Mouse (Mus musculus) kidney, postnatal 25 days (tissue): ENCODE measurements around the gene Ube2c.
"Not testable (repeated sequence)": the region's sequence is repeated elsewhere in the genome, so short reads cannot be mapped to it uniquely, and the experiment has no call there.

Experiments used
- DNase-seq, 2 experiments: peaks; one replicate each; pipeline ENCODE4 v3.0.0; 2021; ENCODE audit warnings: mixed read lengths in 2 of 2

Gene Ube2c

GRCm38 (mm10) chr2:164790451-164790850, 20.8 kb downstream of the Ube2c start:
- DNase-seq: peak in 1 of 2 experiments; percentile 65

DNA sequence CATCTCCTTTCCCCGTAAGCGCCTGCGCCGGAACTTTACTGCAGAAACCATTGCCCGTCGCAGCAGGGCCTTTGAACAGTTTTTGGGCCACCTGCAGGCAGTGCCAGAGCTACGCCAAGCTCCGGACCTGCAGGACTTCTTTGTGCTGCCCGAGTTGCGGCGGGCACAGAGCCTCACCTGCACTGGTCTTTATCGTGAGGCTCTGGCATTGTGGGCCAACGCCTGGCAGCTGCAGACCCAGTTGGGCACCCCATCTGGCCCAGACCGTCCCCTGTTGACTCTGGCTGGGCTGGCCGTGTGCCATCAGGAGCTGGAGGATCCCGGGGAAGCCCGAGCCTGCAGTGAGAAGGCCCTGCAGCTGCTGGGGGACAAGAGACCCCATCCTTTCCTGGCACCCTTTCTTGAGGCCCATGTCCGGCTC, 22.2 kb downstream of the Ube2c start:
- peak in 1 of 2 experiments; percentile 50 for DNase-seq

GRCm38 (mm10) chr2:164792400-164793190, 22.9 kb downstream of the Ube2c start:
- DNase-seq: peak in 1 of 2 experiments; percentile 33

- peak; percentile 77 for DNase-seq
These were observed 23.5 kb downstream of the Ube2c start for GRCm38 (mm10) chr2:164793236-164793635.

DNA sequence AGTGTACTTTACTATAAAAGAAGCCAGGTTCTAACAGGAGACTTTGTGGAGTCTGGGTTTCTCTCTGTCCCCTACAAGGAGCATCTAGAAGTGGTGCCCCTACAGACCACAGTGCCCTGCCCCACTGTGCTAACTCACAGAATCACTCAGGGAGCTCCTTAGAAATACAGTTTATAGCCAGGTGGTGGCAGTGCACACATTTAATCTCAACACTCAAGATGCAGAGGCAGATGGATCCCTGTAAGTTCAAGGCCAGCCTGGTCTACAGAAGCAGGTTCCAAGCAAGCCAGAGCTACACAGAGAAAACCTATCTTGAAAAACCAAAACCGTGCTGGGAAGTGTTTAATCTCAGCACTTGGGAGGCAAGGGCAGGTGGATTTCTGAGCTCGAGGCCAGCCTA, 24.1 kb downstream of the Ube2c start:
- DNase-seq: no peak

- DNase-seq: peak; percentile 91 to 96
These were observed 24.6 kb downstream of the Ube2c start for GRCm38 (mm10) chr2:164794293-164794692.

DNA sequence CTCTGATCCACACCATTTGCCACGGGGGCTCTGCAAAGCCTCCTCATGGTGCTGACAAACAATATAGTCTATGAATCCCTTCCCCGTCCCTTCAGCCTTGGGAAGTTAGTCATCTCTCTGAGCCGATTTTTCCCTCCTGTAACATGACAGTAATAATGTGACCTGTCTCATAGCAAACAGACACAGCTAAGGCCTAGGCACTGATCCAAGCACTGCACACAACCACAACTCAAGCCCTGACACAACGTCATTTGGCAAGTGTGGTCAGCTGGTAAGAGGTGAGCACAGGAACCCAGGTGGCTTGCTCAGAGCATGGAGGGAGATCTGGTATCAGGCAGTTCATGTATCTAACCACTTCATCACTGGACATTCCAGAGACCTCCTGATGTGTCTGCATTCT, 26.2 kb downstream of the Ube2c start:
- DNase-seq: no peak

- DNase-seq: not testable (repeated sequence)
These were observed 28.9 kb downstream of the Ube2c start for GRCm38 (mm10) chr2:164798554-164798953.

DNA sequence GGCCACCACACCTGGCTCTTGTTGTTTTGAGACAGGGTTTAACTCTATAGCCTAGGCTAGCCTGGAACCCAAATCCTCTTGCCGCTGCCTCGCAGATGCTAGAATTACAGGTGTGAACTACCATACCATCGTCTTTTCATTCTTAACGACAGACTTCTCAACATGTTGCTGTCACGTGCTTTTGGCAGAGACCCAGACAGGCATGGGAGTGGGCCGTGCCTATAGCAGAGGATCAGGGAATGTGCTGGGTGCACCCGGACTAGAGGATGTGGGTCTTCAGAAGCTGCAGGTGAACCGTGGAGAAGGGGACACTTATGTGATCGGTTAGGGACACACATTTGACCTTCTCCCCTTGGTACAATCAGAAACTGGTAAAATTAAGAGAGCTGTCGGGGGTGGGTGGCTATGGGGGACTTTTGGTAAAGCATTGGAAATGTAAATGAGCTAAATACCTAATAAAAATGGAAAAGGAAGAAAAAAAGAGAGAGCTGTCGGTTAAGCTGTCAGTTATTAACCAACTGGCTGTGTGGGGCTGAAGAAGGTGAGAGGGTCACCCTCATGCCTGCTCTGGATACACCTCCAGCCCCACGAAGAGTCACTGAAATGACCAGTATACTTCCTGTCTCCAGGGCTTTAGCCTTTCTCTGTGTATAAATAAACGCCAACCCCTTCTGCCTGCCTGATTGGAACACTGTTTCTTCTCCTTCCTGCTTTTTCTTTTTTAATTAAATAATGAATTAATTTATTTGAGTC, 30.7 kb downstream of the Ube2c start:
- peak; percentile 39 to 56 for DNase-seq

DNA sequence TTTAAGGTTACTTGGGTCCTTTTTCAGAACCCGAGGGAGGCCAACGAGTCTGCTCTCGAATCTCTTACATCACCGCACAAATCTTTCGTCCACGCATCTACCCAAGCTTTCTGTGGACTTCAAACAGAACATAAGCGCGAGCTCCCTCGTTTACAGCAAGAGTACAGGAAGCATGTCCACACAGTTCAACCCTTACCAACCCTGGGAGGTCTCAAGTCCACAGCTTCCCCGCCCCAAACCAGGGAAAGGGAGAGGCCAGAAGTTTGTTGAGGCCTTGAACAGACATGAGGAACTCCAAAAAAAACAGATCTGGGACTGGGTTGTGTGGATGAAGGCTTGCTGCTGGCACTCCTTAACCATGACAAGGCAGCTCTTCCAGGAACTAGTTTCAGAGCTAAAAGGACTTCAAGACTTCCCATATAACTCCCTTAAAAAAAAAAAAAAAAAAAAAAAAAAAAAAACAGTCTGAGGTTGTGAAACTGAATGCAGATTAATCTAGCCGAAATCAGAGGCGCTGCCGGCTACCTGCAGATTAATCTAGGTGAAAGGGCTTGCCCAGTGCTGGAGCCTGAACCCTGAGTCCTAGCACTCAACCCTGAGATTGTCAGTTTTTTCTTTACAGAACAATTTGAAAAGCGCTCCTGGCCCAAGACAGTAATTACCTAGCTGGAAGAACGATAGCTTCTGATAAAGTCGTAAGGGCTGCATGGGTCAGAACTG, 33.7 kb downstream of the Ube2c start:
- peak in 1 of 2 experiments; percentile 73 for DNase-seq

DNA sequence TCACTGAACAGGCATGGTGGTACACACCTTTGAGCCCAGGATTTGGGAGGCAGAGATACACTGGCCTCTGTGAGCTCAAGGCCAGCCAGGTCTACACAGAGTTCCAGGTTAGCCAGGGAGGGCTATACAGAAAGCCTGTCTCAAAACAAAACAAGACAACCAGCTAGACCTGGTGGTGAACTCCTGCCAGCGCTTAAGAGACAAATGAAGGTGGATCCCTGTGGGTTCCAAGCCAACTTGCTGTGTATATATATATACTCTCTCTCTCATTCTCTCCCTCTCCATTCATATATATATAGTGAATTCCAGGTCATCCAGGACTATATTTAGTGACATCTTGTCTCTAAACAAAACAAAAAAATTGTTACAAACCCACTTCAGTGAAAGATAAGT, 34.2 kb downstream of the Ube2c start:
- DNase-seq: no peak

- DNase-seq: peak; percentile 98
These were observed 35.0 kb downstream of the Ube2c start, which contains the start of the genes Acot8 and Zswim3 for GRCm38 (mm10) chr2:164804533-164805331. Acot8 (minus strand) TSS chr2:164804882. Zswim3 (plus strand) TSS chr2:164805098.

GRCm38 (mm10) chr2:164805332-164805718, 35.6 kb downstream of the Ube2c start:
- DNase-seq: no peak

DNA sequence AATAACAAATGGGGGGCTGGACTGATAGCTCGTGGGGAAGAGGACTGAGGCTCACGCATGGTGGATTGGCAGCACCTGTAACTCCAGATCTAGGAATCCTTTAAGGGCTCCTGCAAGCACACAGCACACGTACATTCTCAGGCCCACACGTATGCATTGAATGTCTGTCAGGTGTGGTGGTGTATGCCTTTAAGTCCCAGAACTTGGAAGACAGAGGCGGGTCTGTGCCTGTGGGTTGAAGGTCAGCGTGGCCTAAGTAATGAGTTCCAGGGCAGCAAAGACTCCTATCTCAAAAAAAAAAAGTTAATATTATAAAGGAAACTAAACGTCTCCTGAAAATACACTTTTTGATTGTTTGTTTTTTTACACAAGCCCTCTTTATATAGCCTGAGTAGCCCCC, 36.9 kb downstream of the Ube2c start:
- DNase-seq: peak in 1 of 2 experiments; percentile 68

GRCm38 (mm10) chr2:164813557-164813956, 43.9 kb downstream of the Ube2c start:
- DNase-seq: no peak

- DNase-seq: no peak
These were observed 45.6 kb downstream of the Ube2c start for GRCm38 (mm10) chr2:164815348-164815747.

- DNase-seq: no peak
These were observed 46.1 kb downstream of the Ube2c start for GRCm38 (mm10) chr2:164815821-164816220.

DNA sequence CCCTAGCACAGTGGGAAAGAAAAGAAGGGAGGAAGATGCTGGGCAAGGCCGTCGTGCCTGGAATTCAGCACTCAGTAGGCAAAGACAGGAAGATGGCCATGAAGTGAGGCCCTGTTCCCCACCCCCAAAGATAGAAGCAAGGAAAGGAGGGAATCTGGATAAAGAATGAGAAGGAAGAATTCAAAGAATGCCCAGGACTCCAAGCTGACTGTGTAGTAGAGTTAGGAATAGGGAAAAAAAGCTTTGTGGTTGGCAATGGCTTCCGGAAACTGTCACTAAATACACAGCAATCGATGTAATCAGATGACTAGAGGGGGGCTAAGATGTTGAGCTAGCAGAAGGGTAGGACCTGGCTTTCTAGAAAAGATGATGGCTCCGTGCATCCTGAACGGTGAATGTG, 47.5 kb downstream of the Ube2c start:
- no peak for DNase-seq

DNA sequence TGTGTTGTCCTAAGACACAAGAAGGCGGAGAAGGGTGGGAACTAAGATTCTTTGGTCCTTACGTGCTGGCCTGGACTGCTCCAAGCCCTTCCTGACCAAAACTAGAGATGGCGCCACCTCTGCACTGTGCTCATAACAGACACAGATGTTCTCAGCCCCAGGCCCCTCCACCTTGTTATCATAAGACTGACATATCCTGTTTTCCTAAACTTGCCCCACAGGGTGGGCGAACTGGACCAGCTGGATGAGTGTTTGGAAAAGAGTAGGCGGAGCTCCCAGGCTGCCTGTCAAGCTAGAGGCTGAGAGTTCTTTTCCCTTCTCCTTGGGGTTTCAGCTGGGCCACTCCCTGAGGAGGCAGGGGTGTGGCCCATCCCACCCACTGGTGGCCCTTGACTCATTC, 48.0 kb downstream of the Ube2c start:
- no peak for DNase-seq

DNA sequence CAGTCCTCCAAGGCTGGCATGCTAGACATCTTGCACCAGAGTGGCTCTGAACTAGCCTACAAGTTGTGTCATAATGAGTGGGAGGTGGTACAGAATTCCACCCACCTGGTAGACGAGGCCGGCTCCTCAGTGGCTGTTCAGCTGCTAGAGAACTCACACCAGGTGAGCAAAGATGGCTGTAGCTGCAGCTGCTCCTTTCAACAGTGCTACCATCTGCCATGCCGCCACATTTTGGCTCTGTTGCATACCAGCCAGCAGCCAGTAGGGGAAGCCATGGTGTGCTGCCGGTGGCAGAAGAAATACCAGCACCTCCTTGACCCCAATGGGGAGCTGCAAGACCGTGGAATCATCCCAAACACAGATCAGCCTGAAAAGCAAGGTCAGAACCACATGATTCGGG, 51.4 kb downstream of the Ube2c start:
- no peak for DNase-seq

DNA sequence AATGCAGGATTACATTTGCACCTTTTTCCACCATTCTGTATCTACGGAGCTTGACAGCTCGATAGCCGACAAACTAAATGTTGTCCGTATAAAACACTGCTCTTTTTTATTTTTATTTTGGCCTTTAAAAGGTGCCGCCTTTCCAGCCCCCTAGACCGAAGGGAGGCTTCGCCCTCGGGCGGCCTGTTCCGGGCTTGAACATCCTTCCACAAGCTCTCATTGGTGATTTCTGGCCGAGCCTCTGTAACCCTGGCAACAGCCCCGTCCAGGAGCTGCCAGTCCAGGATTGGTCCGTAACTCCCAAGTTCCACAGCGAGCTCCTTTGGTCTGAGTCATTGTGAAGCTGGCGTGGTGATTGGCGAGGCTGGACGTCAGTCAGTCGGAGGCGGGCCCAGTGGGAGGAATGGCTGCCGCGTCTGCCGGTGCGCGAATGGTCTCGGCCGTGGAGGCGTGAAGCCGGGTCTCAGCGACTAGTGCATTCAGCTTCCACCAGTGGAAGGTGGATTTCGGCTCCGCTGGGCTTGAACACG, 53.0 kb downstream of the Ube2c start, which contains the start of gene Zswim1:
Gene Zswim1, plus strand, starts transcription at position 51 of the 530 bp plus-strand sequence.
- peak; percentile 99 to 100 for DNase-seq

GRCm38 (mm10) chr2:164823181-164823585, 53.5 kb downstream of the Ube2c start:
- no peak for DNase-seq
